ENCODE assay signal across 8 mouse cellular contexts in the genomic region with DNA sequence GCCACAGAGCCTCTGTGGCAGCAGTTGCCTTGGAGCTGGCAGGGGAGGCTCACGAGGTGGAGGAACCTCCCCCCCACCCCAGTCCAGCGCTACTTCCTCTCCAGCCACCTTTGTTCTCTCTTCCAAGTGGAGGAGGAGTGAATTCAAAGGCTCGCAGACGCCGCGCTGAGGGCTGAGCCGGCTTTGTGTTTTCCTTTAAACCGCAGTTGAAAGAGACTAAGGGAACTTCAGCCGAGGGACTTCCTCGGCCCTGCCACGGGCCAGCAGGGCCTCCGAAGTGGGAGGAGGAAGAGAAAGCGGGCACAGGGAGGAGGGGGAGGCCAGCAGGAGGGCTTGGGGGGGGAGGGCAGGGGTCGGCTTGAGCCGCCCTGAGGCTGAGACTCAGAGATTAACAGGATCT. TPM values are rescaled to one million over a fixed set of nuclear protein-coding genes. Genes with fewer than 3 reads are reported as not detected.
A peak's percentile ranks its signal among the peaks of the same experiment; 100 is the strongest.
DNase-seq lines count a peak whose midpoint lies in the region; ATAC-seq lines count a peak whose summit lies in the region.

No protein-coding gene starts in this region.

- peaks cover 23% of the 10 kb centered on the region for H3K4me1 ChIP-seq in heart, embryonic 13.5 days
- peaks cover 27% of the 10 kb centered on the region for H3K4me1 ChIP-seq in embryonic facial prominence, embryonic 12.5 days
- H3K4me1 ChIP-seq in kidney, embryonic 16.5 days (ENCODE audit: insufficient read depth, low read length) = peaks cover 24% of the 10 kb centered on the region

- H3K9ac ChIP-seq in heart, embryonic 13.5 days = peak overlapping the region; percentile 2; the same call in 1 of the 2 replicates
- H3K9ac ChIP-seq in embryonic facial prominence, embryonic 12.5 days = no peak overlapping the region
- no peak overlapping the region; the same call in 1 of the 2 replicates for H3K9ac ChIP-seq in kidney, embryonic 16.5 days (replicated peaks; ENCODE audit: low read length)

- peak overlapping the region; percentile 49 for H3K4me2 ChIP-seq in heart, embryonic 13.5 days
- peak overlapping the region; percentile 32 for H3K4me2 ChIP-seq in embryonic facial prominence, embryonic 12.5 days (replicated peaks)
- peak overlapping the region; percentile 39 for H3K4me2 ChIP-seq in kidney, embryonic 16.5 days (replicated peaks; ENCODE audit: low read depth, low read length)

- 3% methylated on average over 15 of the region's 15 CpGs for WGBS in heart, embryonic 13.5 days
- WGBS in embryonic facial prominence, embryonic 12.5 days = 0% methylated on average over 14 of the region's 15 CpGs
- 0% methylated on average over 15 of the region's 15 CpGs for WGBS in kidney, embryonic 16.5 days

- H3K27me3 ChIP-seq in heart, embryonic 13.5 days (replicated peaks) = peaks cover 97% of the 10 kb centered on the region
- peaks cover 20% of the 10 kb centered on the region for H3K27me3 ChIP-seq in embryonic facial prominence, embryonic 12.5 days
- H3K27me3 ChIP-seq in kidney, embryonic 16.5 days (ENCODE audit: insufficient read depth, low read length) = peaks cover 15% of the 10 kb centered on the region; the same call in 1 of the 2 replicates

- ATAC-seq in heart, embryonic 13.5 days (ENCODE audit: extremely low read depth, insufficient number of reproducible peaks, low FRiP score, low TSS enrichment) = no peak
- ATAC-seq in embryonic facial prominence, embryonic 12.5 days (ENCODE audit: insufficient number of reproducible peaks, insufficient read depth, low FRiP score, low TSS enrichment) = peak; percentile 45; the same call in 1 of the 2 replicates
- ATAC-seq in kidney, embryonic 16.5 days (ENCODE audit: low FRiP score, low TSS enrichment) = no peak
- ATAC-seq in CD4-positive, CD25-positive, alpha-beta regulatory T cell, adult 4 months = no peak

- H3K27ac ChIP-seq in heart, embryonic 13.5 days (replicated peaks) = no peak overlapping the region
- H3K27ac ChIP-seq in embryonic facial prominence, embryonic 12.5 days = peak overlapping the region; percentile 43; the same call in 1 of the 2 replicates
- H3K27ac ChIP-seq in kidney, embryonic 16.5 days (ENCODE audit: low read length) = no peak overlapping the region

- no peak for DNase-seq in heart, adult 9 months (ENCODE audit: low spot score in 2 of 2)
- DNase-seq in naive thymus-derived CD4-positive, alpha-beta T cell, adult 2 months (ENCODE audit: low read depth) = peak; percentile 17
- DNase-seq in testis, postnatal 10 days (ENCODE audit: low spot score) = no peak
- no peak for DNase-seq in c-Kit-positive CD71-positive TER-119-positive erythroid progenitor cells, embryonic 14.5 days (ENCODE audit: low spot score)

- H3K9me3 ChIP-seq in heart, embryonic 13.5 days = no peaks in the 10 kb centered on the region
- H3K9me3 ChIP-seq in embryonic facial prominence, embryonic 12.5 days = no peaks in the 10 kb centered on the region
- H3K9me3 ChIP-seq in kidney, embryonic 16.5 days (ENCODE audit: low read length) = no peaks in the 10 kb centered on the region

- H3K4me3 ChIP-seq in heart, embryonic 13.5 days = peak overlapping the region; percentile 6
- no peak overlapping the region for H3K4me3 ChIP-seq in embryonic facial prominence, embryonic 12.5 days
- no peak overlapping the region for H3K4me3 ChIP-seq in kidney, embryonic 16.5 days (ENCODE audit: low read length)

- H3K36me3 ChIP-seq in heart, embryonic 13.5 days = no peaks in the 10 kb centered on the region
- no peaks in the 10 kb centered on the region for H3K36me3 ChIP-seq in embryonic facial prominence, embryonic 12.5 days
- no peaks in the 10 kb centered on the region for H3K36me3 ChIP-seq in kidney, embryonic 16.5 days (ENCODE audit: insufficient read depth, low read length)

RNA-seq across cellular contexts. Expression of a gene that starts 43.0 kb away (rescaled TPM):
- polyA plus RNA-seq in heart, embryonic 13.5 days (2015; fragmentation: Nextera tagmentation; extraction: Ambion mirVana) = not detected in 2 replicates
- polyA plus RNA-seq in embryonic facial prominence, embryonic 12.5 days (2016; fragmentation: Nextera tagmentation; extraction: Ambion mirVana) = not detected in 2 replicates
- polyA plus RNA-seq in kidney, embryonic 16.5 days (2015; fragmentation: Nextera tagmentation; extraction: Ambion mirVana) = not detected in 2 replicates
- polyA plus RNA-seq in CD4-positive, CD25-positive, alpha-beta regulatory T cell, adult 4 months (2017; shearing (Covaris generic)) = not detected
